Mouse (Mus musculus) midbrain, embryonic 10.5 days (tissue): ENCODE results near the gene Ncan. TPM values are rescaled to one million over a fixed set of nuclear protein-coding genes. Genes with fewer than 3 reads are reported as not detected.

Experiments used
- DNase-seq: peaks from one replicate; pipeline ENCODE4 v3.0.0-alpha.2; 2017; ENCODE audit warnings: low spot score
- H3K27ac ChIP-seq: fragments of 300-500 bp; sonication (generic); replicated peaks from 2 replicates; pipeline ENCODE4 v1.5.1; 2016; ENCODE audit warnings: mild to moderate bottlenecking
- H3K27me3 ChIP-seq: fragments of 300-500 bp; sonication (generic); 2 replicates; pipeline ENCODE4 v1.6.1; 2016; ENCODE audit warnings: low read depth, mild to moderate bottlenecking; ENCODE audit not compliant: poor library complexity, severe bottlenecking
- H3K36me3 ChIP-seq: fragments of 300-500 bp; sonication (generic); 2 replicates; pipeline ENCODE4 v1.6.1; 2016; ENCODE audit warnings: mild to moderate bottlenecking, moderate library complexity
- H3K4me1 ChIP-seq: fragments of 300-500 bp; sonication (generic); 2 replicates; pipeline ENCODE4 v1.6.1; 2016
- H3K4me3 ChIP-seq: fragments of 300-500 bp; sonication (generic); 2 replicates; pipeline ENCODE4 v1.5.1; 2016; ENCODE audit warnings: mild to moderate bottlenecking, moderate library complexity
- H3K9me3 ChIP-seq: fragments of 300-500 bp; sonication (generic); replicated peaks from 2 replicates; pipeline ENCODE4 v1.6.1; 2016; ENCODE audit warnings: mild to moderate bottlenecking
- WGBS: fragments of 180-500 bp; shearing (Covaris S2); methylation state at CpG from one replicate; pipeline ENCODE4 v1.1.7; 2016; 5-methylcytosine and 5-hydroxymethylcytosine counted together
- polyA plus RNA-seq: library from polyadenylated mRNA; unstranded; fragments of >200 nt; fragmentation: Nextera tagmentation; extraction: Ambion mirVana; gene quantifications from 2 replicates; pipeline ENCODE4 v1.2.1, GENCODE M21; 2016

The Ncan gene
- polyA plus RNA-seq, 1 experiment from 2014 or later = 14.4 TPM

- DNase-seq = peak; percentile 72
- H3K36me3 ChIP-seq = peaks cover 10% of the 10 kb centered on the region
- peaks cover 35% of the 10 kb centered on the region for H3K4me1 ChIP-seq
- peak overlapping the region; percentile 65 for H3K4me3 ChIP-seq
- no peaks in the 10 kb centered on the region for H3K9me3 ChIP-seq
- H3K27ac ChIP-seq = peak overlapping the region; percentile 84
- peaks cover 78% of the 10 kb centered on the region for H3K27me3 ChIP-seq
- WGBS = 9% methylated on average over 17 of the region's 17 CpGs
Measured at GRCm38 (mm10) chr8:70118726-70119700, 1.7 kb downstream of the Ncan start.

GRCm38 (mm10) chr8:70117611-70118010 is 3.1 kb downstream of the Ncan start:
- DNase-seq = peak; percentile 24
- H3K27me3 ChIP-seq = peaks cover 89% of the 10 kb centered on the region
- H3K4me3 ChIP-seq = no peak overlapping the region
- H3K9me3 ChIP-seq = no peaks in the 10 kb centered on the region
- H3K36me3 ChIP-seq = peaks cover 17% of the 10 kb centered on the region
- WGBS = 8% methylated on average over 9 of the region's 9 CpGs
- H3K4me1 ChIP-seq = peaks cover 38% of the 10 kb centered on the region
- H3K27ac ChIP-seq = no peak overlapping the region

- peaks cover 38% of the 10 kb centered on the region for H3K4me1 ChIP-seq
- H3K27ac ChIP-seq = no peak overlapping the region
- DNase-seq = no peak
- peaks cover 99% of the 10 kb centered on the region for H3K27me3 ChIP-seq
- H3K9me3 ChIP-seq = no peaks in the 10 kb centered on the region
- WGBS = 67% methylated on average over 13 of the region's 13 CpGs
- H3K36me3 ChIP-seq = peaks cover 34% of the 10 kb centered on the region
- H3K4me3 ChIP-seq = no peak overlapping the region
Measured at GRCm38 (mm10) chr8:70114892-70115291, 5.8 kb downstream of the Ncan start.

- no peak for DNase-seq
- 21% methylated on average over 6 of the region's 6 CpGs for WGBS
- Histone ChIP-seq H3K27ac (no peak overlapping the region), H3K27me3 (peaks cover 99% of the 10 kb centered on the region), H3K36me3 (peaks cover 38% of the 10 kb centered on the region), H3K4me1 (peaks cover 33% of the 10 kb centered on the region), H3K9me3 (no peaks in the 10 kb centered on the region), H3K4me3 (no peak overlapping the region)
Measured at GRCm38 (mm10) chr8:70114488-70114887, 6.2 kb downstream of the Ncan start.

GRCm38 (mm10) chr8:70112401-70113016 is 8.2 kb downstream of the Ncan start:
- Histone ChIP-seq H3K36me3 (peaks cover 51% of the 10 kb centered on the region), H3K4me1 (peaks cover 14% of the 10 kb centered on the region), H3K4me3 (peak overlapping the region; percentile 27; the same call in 1 of the 2 replicates), H3K27me3 (peaks cover 87% of the 10 kb centered on the region), H3K27ac (no peak overlapping the region), H3K9me3 (no peaks in the 10 kb centered on the region)
- WGBS = 7% methylated on average over 43 of the region's 43 CpGs
- peak; percentile 38 for DNase-seq

- Histone ChIP-seq H3K4me3 (no peak overlapping the region), H3K27me3 (peaks cover 78% of the 10 kb centered on the region), H3K36me3 (peaks cover 57% of the 10 kb centered on the region), H3K27ac (no peak overlapping the region), H3K9me3 (no peaks in the 10 kb centered on the region), H3K4me1 (peaks cover 13% of the 10 kb centered on the region)
- 49% methylated on average over 23 of the region's 23 CpGs for WGBS
- DNase-seq = no peak
Measured at GRCm38 (mm10) chr8:70111192-70111795, 9.4 kb downstream of the Ncan start.

GRCm38 (mm10) chr8:70110451-70110850 is 10.2 kb downstream of the Ncan start:
- WGBS = 96% methylated on average over 2 of the region's 2 CpGs
- Histone ChIP-seq H3K4me3 (no peak overlapping the region), H3K27me3 (peaks cover 71% of the 10 kb centered on the region), H3K36me3 (peaks cover 57% of the 10 kb centered on the region), H3K27ac (no peak overlapping the region), H3K9me3 (no peaks in the 10 kb centered on the region), H3K4me1 (peaks cover 13% of the 10 kb centered on the region)
- no peak for DNase-seq

- Histone ChIP-seq H3K4me1 (no peaks in the 10 kb centered on the region; the same call in 1 of the 2 replicates), H3K27me3 (peaks cover 15% of the 10 kb centered on the region), H3K27ac (no peak overlapping the region), H3K36me3 (peaks cover 46% of the 10 kb centered on the region), H3K4me3 (no peak overlapping the region), H3K9me3 (no peaks in the 10 kb centered on the region)
- WGBS = 86% methylated on average over 7 of the region's 7 CpGs
- DNase-seq = no peak
Measured at GRCm38 (mm10) chr8:70104922-70105321, 15.8 kb downstream of the Ncan start.

GRCm38 (mm10) chr8:70104506-70104905 is 16.2 kb downstream of the Ncan start:
- Histone ChIP-seq H3K27me3 (peaks cover 11% of the 10 kb centered on the region), H3K36me3 (peaks cover 46% of the 10 kb centered on the region), H3K27ac (no peak overlapping the region), H3K4me3 (no peak overlapping the region), H3K9me3 (no peaks in the 10 kb centered on the region), H3K4me1 (no peaks in the 10 kb centered on the region; the same call in 1 of the 2 replicates)
- WGBS = 30% methylated on average over 6 of the region's 6 CpGs
- DNase-seq = peak; percentile 24

GRCm38 (mm10) chr8:70100241-70100640 is 20.4 kb downstream of the Ncan start:
- no peak for DNase-seq
- Histone ChIP-seq H3K4me3 (no peak overlapping the region), H3K27me3 (no peaks in the 10 kb centered on the region), H3K4me1 (no peaks in the 10 kb centered on the region; the same call in 1 of the 2 replicates), H3K9me3 (no peaks in the 10 kb centered on the region; the same call in 1 of the 2 replicates), H3K27ac (no peak overlapping the region), H3K36me3 (peaks cover 68% of the 10 kb centered on the region)
- 90% methylated on average over 8 of the region's 8 CpGs for WGBS

GRCm38 (mm10) chr8:70099276-70099675 is 21.4 kb downstream of the Ncan start:
- Histone ChIP-seq H3K9me3 (no peaks in the 10 kb centered on the region; the same call in 1 of the 2 replicates), H3K4me1 (no peaks in the 10 kb centered on the region), H3K4me3 (no peak overlapping the region), H3K27me3 (no peaks in the 10 kb centered on the region), H3K27ac (no peak overlapping the region), H3K36me3 (peaks cover 73% of the 10 kb centered on the region)
- WGBS = 74% methylated on average over 8 of the region's 8 CpGs
- DNase-seq = no peak

GRCm38 (mm10) chr8:70092786-70093185 is 27.9 kb downstream of the Ncan start:
- no peaks in the 10 kb centered on the region; the same call in 1 of the 2 replicates for H3K9me3 ChIP-seq
- 73% methylated on average over 8 of the region's 8 CpGs for WGBS
- H3K36me3 ChIP-seq = peaks cover 31% of the 10 kb centered on the region

More at GRCm38 (mm10) chr8:70092786-70093185, 27.9 kb downstream of the Ncan start:
- peaks cover 38% of the 10 kb centered on the region for H3K27me3 ChIP-seq
- H3K4me1 ChIP-seq = peaks cover 22% of the 10 kb centered on the region
- no peak overlapping the region for H3K27ac ChIP-seq
- H3K4me3 ChIP-seq = no peak overlapping the region
- DNase-seq = no peak
